Mouse (Mus musculus) frontal cortex, adult 2 months (tissue): ENCODE measurements around the gene Snrpd3. TPM values are rescaled to one million over a fixed set of nuclear protein-coding genes. Genes with fewer than 3 reads are reported as not detected.
"Not testable (repeated sequence)": the region's sequence is repeated elsewhere in the genome, so short reads cannot be mapped to it uniquely, and the experiment has no call there.

Experiments
- DNase-seq, 2 experiments: peaks; one replicate each; pipeline ENCODE4 v3.0.0; 2022; ENCODE audit warnings: low spot score in 1 of 2; ENCODE audit errors: extremely low spot score in 1 of 2
- polyA plus RNA-seq: library from polyadenylated mRNA; depleted of rRNA; stranded (reverse); fragments of >200 nt; gene quantifications from 2 replicates; pipeline ENCODE4 v1.2.3, GENCODE M21; 2012

The Snrpd3 gene
- polyA plus RNA-seq, 1 experiment, result 34.6 TPM

DNA sequence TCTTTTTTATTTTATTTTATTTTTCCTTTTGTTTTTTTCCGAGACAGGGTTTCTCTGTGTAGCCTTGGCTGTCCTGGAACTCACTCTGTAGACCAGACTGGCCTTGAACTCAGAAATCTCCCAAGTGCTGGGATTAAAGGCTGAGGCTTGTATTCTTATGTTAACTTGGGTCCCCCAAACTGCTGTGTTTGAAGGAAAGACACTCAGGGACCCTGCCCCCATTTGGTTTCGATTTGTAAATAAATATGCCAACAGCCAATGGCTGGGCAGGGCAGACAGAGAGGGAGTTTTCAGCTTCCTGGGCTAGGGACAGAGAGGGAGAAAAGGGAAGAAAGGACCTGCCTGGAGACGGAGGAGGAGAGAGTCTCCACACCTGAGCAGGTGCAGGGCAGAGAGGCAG is 17.6 kb upstream of the Snrpd3 start:
- DNase-seq, result no peak

DNA sequence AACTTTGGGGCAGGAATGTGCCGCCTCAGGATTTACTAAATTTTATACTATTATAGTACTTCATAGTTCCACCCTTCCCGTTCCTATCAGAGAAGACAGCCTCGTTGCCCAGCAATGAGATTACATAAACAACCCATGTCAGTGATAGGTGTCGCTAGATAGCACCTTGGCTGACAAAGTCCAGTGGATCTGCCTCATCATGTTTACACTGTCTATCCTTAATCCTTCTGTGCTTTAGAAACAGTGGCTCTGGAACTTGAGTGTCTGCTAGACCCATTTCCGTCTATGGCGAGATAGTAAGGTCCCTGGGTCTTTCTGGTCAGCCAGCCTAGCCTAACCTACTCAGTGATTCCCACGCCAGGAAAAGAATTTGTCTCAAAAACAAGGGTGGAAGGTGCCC is 17.0 kb upstream of the Snrpd3 start:
- DNase-seq, result no peak

DNA sequence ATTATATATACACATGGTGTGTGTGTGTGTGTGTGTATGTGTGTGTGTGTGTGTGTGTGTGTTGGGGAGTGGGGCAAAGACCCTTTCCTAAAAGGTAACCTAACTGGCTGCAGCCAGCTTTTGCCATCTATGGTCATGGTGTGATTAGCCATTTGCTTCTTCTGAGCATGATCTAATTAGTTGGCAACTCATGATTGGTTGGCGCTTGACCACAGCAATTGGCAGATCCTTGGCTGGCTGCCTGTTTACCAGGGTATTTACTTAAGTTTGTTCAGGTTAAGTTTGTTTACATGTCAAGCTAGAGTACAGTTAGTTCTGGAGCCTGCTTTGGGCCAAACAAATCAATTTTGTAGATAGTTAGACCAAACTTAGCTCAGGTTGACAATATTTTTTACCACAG is 15.7 kb upstream of the Snrpd3 start:
- no peak for DNase-seq

DNA sequence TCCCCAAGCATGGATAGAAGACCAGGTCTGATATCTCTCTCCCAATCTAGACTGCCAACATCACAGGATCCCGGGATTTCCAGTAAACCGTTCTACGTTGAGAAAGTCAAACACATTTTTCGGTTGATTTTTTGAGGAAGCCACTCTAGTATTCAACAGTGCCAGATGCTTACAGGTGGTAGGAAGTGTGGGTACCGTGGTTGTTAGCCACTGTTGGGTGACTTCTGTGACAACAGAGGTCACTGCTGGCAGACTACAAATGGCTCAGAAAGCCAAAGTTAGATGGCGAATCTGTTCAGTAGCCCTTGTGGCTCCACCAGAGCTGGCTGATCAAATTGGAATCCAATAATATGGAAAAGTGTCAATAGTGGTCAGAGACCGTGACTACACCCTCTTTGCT is 13.7 kb upstream of the Snrpd3 start:
- no peak for DNase-seq

DNA sequence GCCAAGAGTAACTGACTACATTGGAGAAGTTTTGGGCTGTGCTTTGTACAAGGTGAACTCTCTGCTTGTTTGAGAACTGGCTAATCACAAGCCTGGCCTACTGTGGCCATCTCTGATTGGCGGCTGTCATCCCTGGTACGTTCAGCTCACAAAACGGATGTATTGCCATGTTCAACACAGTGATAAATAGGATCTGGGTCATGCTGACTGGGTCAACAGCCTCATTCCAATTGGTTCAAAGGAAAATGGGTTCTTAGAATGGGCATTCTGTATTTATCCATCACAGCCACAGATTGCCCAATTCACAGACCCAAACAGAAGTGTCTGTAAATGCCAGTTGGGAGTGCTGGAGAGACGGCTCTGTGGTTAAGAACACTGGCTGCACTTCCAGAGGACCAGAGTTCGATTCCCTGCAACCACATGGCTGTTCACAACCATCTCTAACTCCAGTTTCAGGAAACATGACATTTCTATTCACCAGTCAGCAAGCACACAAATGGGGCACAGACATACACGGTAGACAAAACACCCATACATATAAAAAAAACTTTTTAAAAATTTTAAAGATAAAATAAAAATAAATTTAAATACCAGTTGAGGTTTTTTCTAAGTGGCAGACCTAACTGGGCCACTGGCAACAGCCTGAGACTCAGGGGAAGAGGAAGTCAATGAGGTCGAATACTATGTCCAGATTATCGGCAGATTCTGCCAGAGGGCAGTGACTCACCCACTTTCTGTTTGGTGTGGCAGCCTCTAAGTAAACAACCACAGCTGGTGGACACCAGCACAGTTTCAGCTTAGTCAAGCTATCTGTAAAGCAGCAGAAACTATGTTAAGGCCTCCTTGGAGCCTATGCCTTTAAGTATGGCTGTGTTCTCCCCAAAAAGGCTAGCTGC is 12.9 kb upstream of the Snrpd3 start:
- DNase-seq, result no peak

DNA sequence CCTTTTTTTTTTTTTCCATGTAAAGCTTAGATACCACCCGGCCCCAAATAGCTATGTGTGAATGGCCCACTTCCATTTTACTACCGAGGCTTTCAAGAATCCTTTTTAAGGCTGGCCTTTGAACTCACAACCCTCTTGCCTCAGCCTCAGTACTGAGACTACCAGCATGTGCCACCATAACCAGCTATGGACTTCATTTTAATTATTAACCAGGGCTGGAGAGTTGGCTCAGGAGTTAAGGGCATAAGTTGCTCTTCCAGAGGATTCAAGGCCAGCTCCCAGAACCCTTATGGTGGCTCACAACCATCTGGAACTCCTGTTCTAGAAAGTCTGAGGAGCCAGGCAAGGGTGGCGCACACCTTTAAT is 12.2 kb upstream of the Snrpd3 start:
- DNase-seq, result no peak

DNA sequence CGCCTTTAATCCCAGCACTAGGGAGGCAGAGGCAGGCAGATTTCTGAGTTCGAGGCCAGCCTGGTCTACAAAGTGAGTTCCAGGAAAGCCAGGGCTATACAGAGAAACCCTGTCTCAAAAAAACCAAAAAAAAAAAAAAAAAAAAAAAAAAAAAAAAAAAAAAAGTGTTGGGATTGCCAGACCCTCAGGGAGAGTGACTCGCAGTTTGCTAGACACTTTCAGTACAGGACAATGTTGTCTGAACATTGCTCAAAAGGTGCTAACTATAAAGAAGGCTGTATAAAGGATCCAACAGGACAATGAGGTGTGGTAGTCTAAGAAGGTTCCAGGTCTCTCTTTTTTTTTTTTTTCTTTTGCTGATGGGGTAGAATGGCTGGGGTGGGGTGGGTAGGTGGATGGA is 11.4 kb upstream of the Snrpd3 start:
- not testable (repeated sequence) for DNase-seq

DNA sequence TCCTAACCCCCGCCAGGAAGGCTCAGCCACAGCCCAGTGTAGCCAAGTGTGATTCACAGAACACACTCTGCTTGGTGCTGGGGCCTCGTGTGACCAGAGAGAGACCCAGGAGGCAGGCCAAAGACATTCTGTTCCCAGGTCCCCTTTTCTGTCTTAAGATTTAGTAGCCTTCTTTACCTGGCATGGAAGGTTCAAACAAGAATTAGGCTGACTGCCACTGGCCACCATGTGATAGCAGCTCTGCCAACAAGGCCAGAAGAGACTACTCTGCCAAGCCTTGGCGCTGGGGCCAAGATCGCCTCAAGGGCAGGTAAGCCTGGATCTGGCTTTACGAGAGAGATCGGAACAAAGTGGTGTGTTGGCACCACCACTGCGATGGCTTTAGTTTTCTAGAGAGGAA is 6.9 kb upstream of the Snrpd3 start:
- DNase-seq, result no peak

DNA sequence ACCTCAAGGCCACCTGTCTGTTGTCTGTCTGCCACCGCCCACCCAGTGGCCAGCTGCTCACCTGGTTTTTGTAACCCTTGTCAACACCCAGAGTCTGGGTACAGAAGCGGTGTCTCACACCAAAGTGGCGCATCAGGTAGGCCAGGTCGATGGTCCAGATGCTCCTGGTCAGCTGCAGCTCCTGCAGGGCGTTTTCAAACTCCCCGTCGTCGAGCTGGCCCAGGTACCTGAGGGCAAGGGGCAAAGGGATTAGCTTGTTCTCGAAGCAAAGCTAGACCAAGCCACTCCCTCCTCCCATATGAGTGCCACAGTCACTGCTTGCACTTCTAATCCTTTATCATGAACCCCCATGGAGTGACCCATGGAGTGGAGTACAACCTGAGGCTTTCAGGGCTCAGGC is 6.3 kb upstream of the Snrpd3 start:
- no peak for DNase-seq

DNA sequence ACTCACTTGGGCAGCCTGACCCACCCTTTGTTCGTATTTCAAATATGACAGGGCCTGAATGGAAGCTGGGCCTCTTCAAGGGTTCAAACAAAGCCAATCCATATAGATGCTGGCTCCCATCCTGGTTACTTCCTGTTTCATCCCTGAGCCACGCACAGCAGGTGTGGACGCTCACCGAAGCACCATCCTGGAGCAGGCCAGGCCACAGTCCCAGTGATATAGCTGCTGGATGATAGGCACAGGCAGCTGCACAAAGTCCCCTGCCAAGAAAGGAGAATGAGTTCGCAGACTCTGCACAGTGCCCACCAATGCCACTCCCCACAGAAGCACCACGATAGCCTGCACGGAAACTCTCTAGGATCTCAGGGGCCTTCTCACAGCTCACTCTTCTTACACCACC is 5.5 kb upstream of the Snrpd3 start:
- DNase-seq, result no peak

DNA sequence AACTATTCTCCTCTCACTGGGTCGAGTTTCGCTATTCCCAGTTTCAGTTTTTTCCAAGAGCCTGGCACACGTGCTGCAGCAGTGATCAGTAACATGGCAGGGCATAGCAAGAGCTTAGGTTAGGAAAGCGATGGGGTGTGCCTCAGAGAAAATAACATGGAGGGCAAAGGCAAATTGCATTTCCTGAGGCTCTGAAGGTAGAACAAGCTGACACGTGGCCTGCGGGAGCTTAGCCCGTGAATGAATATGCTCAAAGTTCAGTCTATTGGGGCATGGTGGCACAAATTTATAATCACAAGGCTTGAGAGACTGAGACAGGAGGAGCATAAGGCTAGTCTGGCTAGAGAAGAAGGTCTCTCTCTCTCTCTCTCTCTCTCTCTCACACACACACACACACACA is 4.6 kb upstream of the Snrpd3 start:
- no peak for DNase-seq

DNA sequence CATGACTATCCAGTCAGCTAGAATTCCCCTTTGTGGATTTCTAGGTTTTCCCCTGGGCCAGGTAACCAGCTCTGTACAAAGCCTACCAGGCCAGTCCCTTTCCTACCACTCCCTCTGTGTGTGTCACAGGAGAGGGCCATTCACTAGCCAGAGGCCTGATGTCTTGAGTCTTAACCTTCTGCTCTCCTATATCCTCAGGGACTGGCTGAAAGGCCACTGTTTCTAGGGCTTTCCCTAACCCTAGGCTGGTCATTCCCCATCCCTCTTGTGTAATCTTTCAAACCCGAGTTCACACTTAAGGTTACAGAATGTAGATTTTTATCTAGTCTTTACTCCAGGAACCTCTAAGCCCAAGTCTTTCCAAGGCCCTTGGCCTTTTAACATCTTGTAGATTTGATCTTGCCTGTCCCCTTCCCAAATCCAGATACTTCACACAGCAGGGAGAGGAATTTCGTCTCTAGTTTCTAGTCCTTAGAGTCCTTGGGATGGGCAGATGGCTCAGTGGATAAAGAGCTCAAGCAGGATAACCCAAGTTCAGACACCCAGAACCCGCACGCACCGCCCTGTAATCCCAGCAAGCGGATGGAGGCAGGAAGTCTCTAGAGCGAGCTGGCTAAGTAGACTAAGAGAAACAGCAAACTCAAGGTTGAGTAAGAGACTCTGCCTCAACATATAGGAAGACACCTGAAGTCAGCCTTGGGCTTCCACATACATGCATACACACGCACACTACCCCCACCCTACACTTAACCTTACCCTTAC is 3.9 kb upstream of the Snrpd3 start:
- no peak for DNase-seq

DNA sequence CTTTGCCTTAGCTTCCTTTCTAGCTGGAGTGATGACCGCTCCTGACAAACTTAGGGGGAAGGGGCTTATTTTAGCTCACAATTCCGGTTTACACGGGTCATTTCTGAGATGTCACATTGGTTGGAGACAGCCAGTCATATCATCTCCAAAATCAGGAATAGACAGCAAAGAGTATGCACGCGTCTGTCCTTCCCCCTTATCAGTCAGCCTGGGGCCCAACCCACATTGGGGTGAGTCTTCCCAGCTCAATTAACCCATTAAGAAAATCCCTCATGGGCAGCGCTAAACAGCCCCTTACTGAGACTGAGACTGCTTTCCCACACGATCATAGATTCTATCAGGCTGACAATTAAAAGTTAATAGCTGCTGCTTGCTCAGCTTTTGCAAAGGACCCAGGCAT is 3.0 kb upstream of the Snrpd3 start:
- DNase-seq, result no peak

DNA sequence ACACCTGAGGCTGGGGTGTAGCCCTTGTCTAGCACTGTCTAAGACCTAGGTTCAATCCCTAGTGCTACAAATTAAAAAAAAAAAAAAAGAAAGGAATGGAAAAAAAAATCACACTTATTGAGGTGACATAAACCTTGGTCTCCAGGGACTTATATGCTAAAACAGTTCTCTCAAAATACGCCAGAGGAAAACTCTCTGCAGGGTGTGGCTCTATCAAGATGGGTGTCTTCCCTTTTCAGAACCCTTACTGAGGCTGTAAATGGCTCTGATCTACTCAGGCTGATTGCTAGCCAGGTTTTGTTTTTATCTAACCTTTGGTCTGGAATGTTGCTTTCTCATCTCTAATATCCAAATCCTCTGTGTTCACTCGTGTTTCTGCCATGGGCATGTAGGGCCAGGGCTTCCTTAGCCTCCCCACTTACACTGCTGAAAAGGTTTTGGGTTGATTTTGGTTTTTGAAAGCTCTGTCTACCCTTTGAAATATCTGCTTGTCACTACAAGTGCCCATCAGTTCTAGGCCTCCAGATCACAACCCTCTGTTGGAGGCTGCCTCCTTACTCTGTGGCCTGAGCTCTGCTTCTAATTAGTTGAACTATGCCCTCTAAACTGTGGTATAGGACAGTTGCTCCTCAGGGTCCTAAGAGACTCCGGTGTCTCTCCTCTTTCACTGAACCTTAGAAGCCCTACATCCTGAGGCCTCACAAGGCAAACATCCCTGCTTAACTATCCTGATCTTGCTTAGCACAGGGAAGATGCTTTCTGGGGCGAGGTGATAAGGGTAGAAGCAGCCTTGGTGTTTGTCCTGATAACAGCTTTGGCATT is 1.9 kb upstream of the Snrpd3 start:
- DNase-seq, result no peak

DNA sequence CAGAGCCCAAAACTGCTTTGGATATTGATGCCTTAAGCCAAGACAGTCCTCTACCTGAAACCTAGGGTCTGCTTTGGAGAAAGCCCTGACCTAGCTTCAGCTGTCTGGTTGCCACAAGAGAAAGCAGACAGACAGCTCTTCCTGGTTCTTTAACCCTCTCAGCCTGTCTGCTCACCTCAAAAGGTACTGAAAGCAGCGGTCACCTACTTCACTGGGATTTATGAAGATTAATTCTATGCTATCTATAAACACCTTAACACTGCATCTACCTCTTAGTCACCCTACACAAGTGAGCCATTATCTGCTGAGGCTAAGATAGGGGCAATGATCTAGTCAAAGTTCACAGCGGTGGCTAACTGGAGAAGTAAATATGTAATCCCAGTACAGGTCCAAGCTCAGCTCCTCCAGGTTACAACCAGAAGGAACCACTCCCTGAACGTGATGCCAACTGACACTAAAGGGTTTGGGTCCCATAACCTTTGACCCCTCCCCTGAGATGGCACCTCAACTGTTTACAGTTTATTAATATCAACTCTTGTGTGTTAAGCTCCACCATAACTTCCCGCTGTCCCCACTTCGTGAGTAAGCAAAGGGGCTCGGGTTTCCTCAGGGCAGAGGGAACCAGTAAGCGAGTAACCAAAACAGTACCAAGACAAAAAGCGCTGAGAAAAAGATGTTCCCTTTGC is 1.2 kb upstream of the Snrpd3 start:
- no peak for DNase-seq

DNA sequence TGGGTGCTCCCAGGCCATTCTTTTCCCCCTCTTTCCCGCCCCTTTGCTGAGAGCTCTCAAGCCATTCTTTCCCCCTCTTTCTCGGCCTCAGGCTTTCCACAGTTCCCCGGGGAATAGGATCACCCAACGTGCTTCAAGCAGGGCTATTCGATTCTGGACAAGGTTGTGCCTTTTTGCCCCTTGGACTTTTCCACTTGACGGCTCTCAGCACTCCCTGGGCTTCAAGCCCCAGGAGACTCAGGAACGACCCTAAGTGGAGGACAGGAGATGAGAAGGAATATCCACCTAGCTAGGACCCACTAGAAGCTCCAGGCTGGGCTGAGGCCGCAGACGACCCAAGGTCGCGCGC is 653 bp upstream of the Snrpd3 start:
- DNase-seq, result no peak

DNA sequence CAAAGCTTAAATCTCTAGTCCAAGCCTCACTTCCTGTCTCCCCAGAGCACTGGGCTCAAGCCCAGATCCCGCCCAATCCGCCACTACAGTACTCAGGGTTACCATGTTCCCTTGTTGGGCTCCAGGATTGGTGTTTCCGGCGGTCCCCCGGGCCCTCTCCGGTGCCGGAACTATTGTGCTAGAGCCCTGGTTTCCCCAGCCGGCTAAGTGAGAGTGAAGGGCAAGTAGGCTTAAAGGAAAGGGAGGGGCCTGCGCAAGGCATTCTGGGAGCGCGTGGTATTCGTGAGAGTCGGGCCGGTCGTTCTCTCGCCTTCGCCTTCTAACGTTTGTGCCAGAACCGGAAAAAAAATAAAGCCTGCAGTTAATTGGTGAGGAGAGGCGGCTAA is 400 bp downstream of the Snrpd3 start, which contains the start of gene Gucd1:
Gene Gucd1 (minus strand): TSS at position 215 of the 386 bp plus-strand sequence.
- DNase-seq, result peak; percentile 96 to 99

DNA sequence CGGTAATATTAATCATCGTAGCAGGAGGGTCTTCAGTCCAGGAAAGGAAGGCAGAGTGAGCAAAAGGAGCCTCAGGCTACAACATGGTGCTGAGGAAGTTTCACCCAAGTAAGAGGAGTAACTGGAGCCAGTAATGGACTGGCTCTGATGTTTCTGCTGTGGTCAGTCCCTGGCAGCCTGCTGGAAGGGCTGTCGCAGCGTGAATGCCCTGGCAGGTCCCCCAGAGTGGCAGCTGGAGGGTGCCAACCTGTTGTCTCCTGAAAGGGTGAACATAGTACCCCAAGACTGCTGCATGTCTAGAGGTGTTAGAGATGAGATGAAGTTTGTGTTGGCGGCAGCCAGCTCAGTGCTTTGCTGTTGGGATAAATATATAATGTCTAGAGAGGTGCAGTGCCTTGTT is 3.2 kb downstream of the Snrpd3 start:
- DNase-seq, result no peak

DNA sequence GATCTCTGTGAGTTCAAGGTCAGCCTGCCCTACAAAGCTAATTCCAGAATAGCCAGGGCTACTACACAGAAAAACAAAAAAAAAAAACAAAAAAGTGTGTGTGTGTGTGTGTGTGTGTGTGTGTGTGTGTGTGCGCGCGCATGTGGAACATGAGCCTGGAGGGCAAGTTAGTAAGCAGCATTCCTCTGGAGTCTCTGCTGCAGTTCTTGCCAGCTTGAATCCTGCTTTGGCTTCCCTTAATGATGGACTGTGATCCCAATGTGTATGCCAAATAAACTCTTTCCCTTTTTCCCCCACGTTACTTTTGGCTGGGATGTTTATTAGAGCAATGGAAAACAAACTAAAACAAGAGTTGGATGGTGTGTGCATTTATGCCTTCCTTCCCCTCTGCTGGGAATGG is 4.3 kb downstream of the Snrpd3 start:
- DNase-seq, result no peak

DNA sequence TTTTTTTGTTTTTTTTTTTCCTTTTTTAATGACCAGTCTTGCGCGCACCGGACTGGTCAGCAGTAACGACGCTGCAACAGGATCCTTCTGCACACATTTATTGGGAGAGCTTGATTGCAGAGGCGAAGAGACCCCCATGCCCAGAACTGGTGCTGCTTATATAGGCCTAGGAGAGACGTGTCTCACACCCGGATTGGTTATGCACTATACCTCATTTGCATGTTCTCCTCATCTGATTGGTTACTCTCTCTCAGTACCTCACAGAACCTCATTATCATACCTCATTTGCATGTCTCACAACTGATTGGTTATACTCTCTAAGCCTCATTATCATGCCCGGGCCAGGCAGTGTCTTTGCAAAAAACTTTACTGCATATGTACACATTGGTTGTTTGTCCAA is 8.1 kb downstream of the Snrpd3 start:
- not testable (repeated sequence) for DNase-seq

DNA sequence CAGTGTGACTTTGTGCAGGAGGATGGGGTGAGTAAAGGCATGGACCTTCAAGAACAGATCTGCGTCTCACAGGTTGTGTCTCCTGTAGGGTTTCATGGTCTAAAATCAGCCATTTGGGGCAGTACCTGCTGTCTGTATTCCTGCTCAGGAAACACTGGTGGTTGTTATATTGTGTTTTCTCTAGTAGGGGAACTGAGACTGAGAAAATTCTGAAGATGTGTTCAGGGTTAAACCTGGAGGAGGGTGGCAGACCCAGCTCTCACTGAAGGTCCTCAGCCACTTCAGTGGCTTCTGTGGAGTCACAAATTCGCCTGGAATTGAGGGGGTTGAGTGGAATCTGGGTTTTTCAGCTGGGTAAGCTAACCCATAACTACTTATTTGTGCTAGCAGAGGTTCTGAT is 13.0 kb downstream of the Snrpd3 start:
- no peak for DNase-seq
